Mouse (Mus musculus): ENCODE data around the gene Olfr155. TPM values are rescaled to one million over a fixed set of nuclear protein-coding genes. Genes with fewer than 3 reads are reported as not detected.

The Olfr155 gene
- polyA plus RNA-seq, 1 experiment from 2014 or later = not detected

DNA sequence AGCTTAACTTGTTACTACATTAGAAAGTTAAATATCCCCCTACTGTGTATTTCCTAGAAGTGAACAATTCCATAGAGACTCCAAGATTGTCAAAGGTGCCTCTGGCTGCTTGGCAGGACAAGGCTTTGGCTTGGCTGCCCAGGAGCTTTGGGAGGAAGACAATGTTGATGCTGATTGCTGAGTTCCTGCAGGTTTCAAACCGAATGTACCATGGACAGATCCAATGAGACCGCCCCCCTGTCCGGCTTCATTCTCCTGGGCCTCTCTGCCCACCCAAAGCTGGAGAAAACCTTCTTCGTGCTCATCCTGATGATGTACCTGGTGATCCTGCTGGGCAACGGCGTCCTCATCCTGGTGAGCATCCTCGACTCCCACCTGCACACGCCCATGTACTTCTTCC lies 2.7 kb downstream of the Olfr155 start:
- no peak overlapping the region for H3K9ac ChIP-seq (ENCODE audit: low read depth, low read length)
- no peaks in the 10 kb centered on the region for H3K36me3 ChIP-seq (ENCODE audit: control insufficient read depth, insufficient read depth, low read length)
- no peak for ATAC-seq (ENCODE audit: low read depth)
- H3K9me3 ChIP-seq (ENCODE audit: control insufficient read depth, low read length) = no peaks in the 10 kb centered on the region
- H3K27me3 ChIP-seq (replicated peaks; ENCODE audit: control insufficient read depth, insufficient read depth, low read length) = no peaks in the 10 kb centered on the region
- DNase-seq (ENCODE audit: low spot score) = no peak
- no peak overlapping the region for H3K4me3 ChIP-seq (ENCODE audit: low read depth, low read length)
- 72% methylated on average over 8 of the region's 8 CpGs for WGBS
- no peaks in the 10 kb centered on the region for H3K4me1 ChIP-seq (ENCODE audit: control insufficient read depth, insufficient read depth, low read length)
- H3K4me2 ChIP-seq (ENCODE audit: low read depth, low read length) = no peak overlapping the region
- H3K27ac ChIP-seq (replicated peaks; ENCODE audit: low read depth, low read length) = no peak overlapping the region

DNA sequence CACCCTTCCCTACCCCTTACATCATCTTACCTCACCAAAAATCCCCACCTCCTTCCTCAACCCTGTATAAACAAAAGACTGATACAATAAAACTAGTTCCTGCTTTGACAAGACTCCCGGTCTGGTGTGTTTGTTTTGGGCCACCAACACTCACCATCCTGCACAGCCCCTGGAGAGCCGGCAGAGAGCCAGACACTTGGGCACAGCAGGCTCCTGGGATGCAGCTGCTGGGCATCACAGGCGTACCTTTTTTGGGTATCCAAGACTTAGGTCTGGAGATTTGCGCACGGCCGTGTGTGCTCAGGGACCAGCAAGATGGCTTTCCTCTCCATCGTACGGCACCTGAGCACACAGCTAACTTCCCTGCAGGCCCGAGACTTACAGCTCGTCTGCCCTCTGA lies 8.5 kb downstream of the Olfr155 start:
- no peak for ATAC-seq (ENCODE audit: low read depth)
- H3K27ac ChIP-seq (replicated peaks; ENCODE audit: low read depth, low read length) = no peak overlapping the region
- H3K36me3 ChIP-seq (ENCODE audit: control insufficient read depth, insufficient read depth, low read length) = no peaks in the 10 kb centered on the region
- no peak overlapping the region for H3K4me2 ChIP-seq (ENCODE audit: low read depth, low read length)
- DNase-seq (ENCODE audit: low spot score) = no peak
- 79% methylated on average over 10 of the region's 10 CpGs for WGBS
- no peaks in the 10 kb centered on the region for H3K27me3 ChIP-seq (replicated peaks; ENCODE audit: control insufficient read depth, insufficient read depth, low read length)
- H3K9ac ChIP-seq (ENCODE audit: low read depth, low read length) = no peak overlapping the region
- H3K4me3 ChIP-seq (ENCODE audit: low read depth, low read length) = no peak overlapping the region
- H3K9me3 ChIP-seq (ENCODE audit: control insufficient read depth, low read length) = no peaks in the 10 kb centered on the region
- no peaks in the 10 kb centered on the region for H3K4me1 ChIP-seq (ENCODE audit: control insufficient read depth, insufficient read depth, low read length)

DNA sequence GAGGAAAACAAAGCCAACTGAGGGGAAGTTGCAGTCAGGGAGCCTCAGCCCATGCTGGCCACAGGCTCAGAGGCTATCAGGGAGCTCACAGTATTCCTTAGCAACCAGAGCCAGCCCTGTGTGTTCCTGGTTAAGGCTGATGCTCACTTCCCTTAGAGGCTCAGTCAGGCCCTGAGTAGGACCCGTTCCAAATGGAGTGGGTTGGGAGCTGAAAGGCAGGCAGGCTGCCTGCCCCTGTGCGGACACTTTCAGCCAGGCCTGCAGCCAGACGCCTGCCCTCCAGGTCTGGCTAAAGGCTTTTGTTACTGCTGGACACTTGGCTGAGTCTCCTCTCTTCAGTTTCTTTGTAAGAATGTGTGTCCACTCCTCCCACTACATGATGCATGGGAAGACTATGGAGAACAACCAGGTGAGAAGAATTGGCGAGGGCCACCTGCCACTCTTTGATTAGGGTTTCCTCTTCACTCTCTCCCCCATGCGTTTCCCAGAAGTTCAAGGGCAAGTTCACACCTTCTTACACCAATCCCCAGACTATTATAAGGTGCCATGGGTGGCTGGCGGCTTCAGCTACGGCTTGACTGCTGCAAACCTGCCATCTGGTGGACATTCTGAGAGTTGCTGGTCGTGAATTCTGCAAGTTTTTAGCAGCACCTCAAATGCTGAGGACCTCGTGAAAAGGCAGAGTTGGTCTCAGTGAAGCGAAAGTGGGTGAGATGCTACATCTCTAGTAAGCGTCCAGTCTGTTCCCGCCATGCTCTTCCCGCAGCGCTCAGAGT lies 9.6 kb downstream of the Olfr155 start:
- Histone ChIP-seq H3K4me2 (ENCODE audit: low read depth, low read length) (no peak overlapping the region), H3K4me3 (ENCODE audit: low read depth, low read length) (no peak overlapping the region), H3K27ac (replicated peaks; ENCODE audit: low read depth, low read length) (no peak overlapping the region), H3K27me3 (replicated peaks; ENCODE audit: control insufficient read depth, insufficient read depth, low read length) (no peaks in the 10 kb centered on the region), H3K4me1 (ENCODE audit: control insufficient read depth, insufficient read depth, low read length) (no peaks in the 10 kb centered on the region), H3K36me3 (ENCODE audit: control insufficient read depth, insufficient read depth, low read length) (no peaks in the 10 kb centered on the region), H3K9ac (ENCODE audit: low read depth, low read length) (no peak overlapping the region), H3K9me3 (ENCODE audit: control insufficient read depth, low read length) (no peaks in the 10 kb centered on the region)
- no peak for ATAC-seq (ENCODE audit: low read depth)
- WGBS = 20% methylated on average over 14 of the region's 14 CpGs
- DNase-seq (ENCODE audit: low spot score) = peak; percentile 76

DNA sequence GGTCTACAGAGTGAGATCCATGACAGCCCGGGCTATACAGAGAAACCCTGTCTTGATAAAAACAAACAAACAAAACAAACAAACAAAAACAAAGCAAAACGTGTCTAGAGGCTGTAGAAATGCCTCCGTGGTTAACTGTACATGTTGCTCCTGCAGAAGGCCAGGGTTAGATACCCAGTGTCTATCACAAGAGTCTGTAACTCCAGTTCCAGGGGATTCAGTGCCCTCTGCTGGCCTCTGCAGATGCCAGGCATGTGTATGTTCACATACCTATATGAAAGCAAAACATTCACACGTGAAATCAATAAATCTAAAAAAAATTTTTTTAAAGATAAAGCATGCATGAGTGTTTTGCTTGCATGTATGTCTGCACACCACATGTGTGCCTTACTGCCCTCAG lies 11.9 kb downstream of the Olfr155 start:
- no peaks in the 10 kb centered on the region for H3K9me3 ChIP-seq (ENCODE audit: control insufficient read depth, low read length)
- no peak overlapping the region for H3K27ac ChIP-seq (replicated peaks; ENCODE audit: low read depth, low read length)
- H3K4me2 ChIP-seq (ENCODE audit: low read depth, low read length) = no peak overlapping the region
- no peaks in the 10 kb centered on the region for H3K4me1 ChIP-seq (ENCODE audit: control insufficient read depth, insufficient read depth, low read length)
- H3K27me3 ChIP-seq (replicated peaks; ENCODE audit: control insufficient read depth, insufficient read depth, low read length) = no peaks in the 10 kb centered on the region
- no peaks in the 10 kb centered on the region for H3K36me3 ChIP-seq (ENCODE audit: control insufficient read depth, insufficient read depth, low read length)
- DNase-seq (ENCODE audit: low spot score) (no peak), ATAC-seq (ENCODE audit: low read depth) (no peak)
- no peak overlapping the region for H3K9ac ChIP-seq (ENCODE audit: low read depth, low read length)
- no peak overlapping the region for H3K4me3 ChIP-seq (ENCODE audit: low read depth, low read length)
- 59% methylated on average over 4 of the region's 4 CpGs for WGBS

DNA sequence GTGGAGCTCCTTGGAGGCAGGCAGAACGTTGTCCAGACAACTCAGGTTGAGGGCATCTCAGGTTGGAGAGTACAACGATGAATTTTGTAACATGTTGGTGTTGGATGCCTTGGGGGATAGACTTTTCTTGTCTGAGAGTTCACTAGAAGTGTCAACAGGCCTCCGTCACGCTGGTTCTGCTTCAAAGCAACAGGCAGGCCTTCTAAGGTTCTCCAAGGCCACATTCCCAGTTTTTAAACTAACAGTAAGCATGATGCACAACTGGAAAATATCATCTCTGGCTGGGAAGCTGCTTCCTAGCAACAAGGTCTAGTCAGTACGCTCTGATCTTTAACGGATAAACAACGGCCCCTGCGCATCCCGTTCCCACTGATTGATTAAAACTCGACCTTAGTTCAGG lies 18.5 kb downstream of the Olfr155 start:
- DNase-seq (ENCODE audit: low spot score) (no peak), ATAC-seq (ENCODE audit: low read depth) (no peak)
- no peaks in the 10 kb centered on the region for H3K9me3 ChIP-seq (ENCODE audit: control insufficient read depth, low read length)
- no peak overlapping the region for H3K4me3 ChIP-seq (ENCODE audit: low read depth, low read length)
- peaks cover 3% of the 10 kb centered on the region; the same call in 1 of the 2 replicates for H3K4me1 ChIP-seq (ENCODE audit: control insufficient read depth, insufficient read depth, low read length)
- no peak overlapping the region for H3K27ac ChIP-seq (replicated peaks; ENCODE audit: low read depth, low read length)
- no peak overlapping the region for H3K4me2 ChIP-seq (ENCODE audit: low read depth, low read length)
- WGBS = 77% methylated on average over 10 of the region's 10 CpGs
- H3K36me3 ChIP-seq (ENCODE audit: control insufficient read depth, insufficient read depth, low read length) = no peaks in the 10 kb centered on the region
- H3K9ac ChIP-seq (ENCODE audit: low read depth, low read length) = no peak overlapping the region
- H3K27me3 ChIP-seq (replicated peaks; ENCODE audit: control insufficient read depth, insufficient read depth, low read length) = no peaks in the 10 kb centered on the region

- no peak for DNase-seq (ENCODE audit: low spot score)
- no peaks in the 10 kb centered on the region for H3K36me3 ChIP-seq (ENCODE audit: control insufficient read depth, insufficient read depth, low read length)
- no peaks in the 10 kb centered on the region for H3K27me3 ChIP-seq (replicated peaks; ENCODE audit: control insufficient read depth, insufficient read depth, low read length)
- ATAC-seq (ENCODE audit: low read depth) = no peak
- no peaks in the 10 kb centered on the region for H3K9me3 ChIP-seq (ENCODE audit: control insufficient read depth, low read length)
- peak overlapping the region; percentile 93 for H3K4me2 ChIP-seq (ENCODE audit: low read depth, low read length)
- peak overlapping the region; percentile 67 for H3K4me3 ChIP-seq (ENCODE audit: low read depth, low read length)
- peaks cover 17% of the 10 kb centered on the region for H3K4me1 ChIP-seq (ENCODE audit: control insufficient read depth, insufficient read depth, low read length)
- H3K27ac ChIP-seq (replicated peaks; ENCODE audit: low read depth, low read length) = no peak overlapping the region
- 44% methylated on average over 7 of the region's 7 CpGs for WGBS
- H3K9ac ChIP-seq (ENCODE audit: low read depth, low read length) = no peak overlapping the region
Observed at GRCm38 (mm10) chr4:43874501-43874900, 23.1 kb downstream of the Olfr155 start.

GRCm38 (mm10) chr4:43875160-43875918 lies 24.0 kb downstream of the Olfr155 start, which contains the start of gene Reck:
Reck (plus strand) TSS chr4:43875530.
- peak; percentile 93 for ATAC-seq (ENCODE audit: low read depth)
- Histone ChIP-seq H3K4me1 (ENCODE audit: control insufficient read depth, insufficient read depth, low read length) (peaks cover 17% of the 10 kb centered on the region), H3K27me3 (replicated peaks; ENCODE audit: control insufficient read depth, insufficient read depth, low read length) (no peaks in the 10 kb centered on the region), H3K9me3 (ENCODE audit: control insufficient read depth, low read length) (no peaks in the 10 kb centered on the region), H3K4me2 (ENCODE audit: low read depth, low read length) (peak within 1 kb of the TSS; percentile 93), H3K9ac (ENCODE audit: low read depth, low read length) (peak within 1 kb of the TSS; percentile 72), H3K4me3 (ENCODE audit: low read depth, low read length) (peak within 1 kb of the TSS; percentile 67), H3K36me3 (ENCODE audit: control insufficient read depth, insufficient read depth, low read length) (no peaks in the 10 kb centered on the region), H3K27ac (replicated peaks; ENCODE audit: low read depth, low read length) (0 out of 2 replicates have a peak within 1 kb of the TSS, but pooled peaks have one; percentile 4)
- peak; percentile 92 for DNase-seq (ENCODE audit: low spot score)
- WGBS = 2% methylated on average over 15 of the region's 73 CpGs

- Histone ChIP-seq H3K4me1 (ENCODE audit: control insufficient read depth, insufficient read depth, low read length) (peaks cover 17% of the 10 kb centered on the region), H3K27me3 (replicated peaks; ENCODE audit: control insufficient read depth, insufficient read depth, low read length) (no peaks in the 10 kb centered on the region), H3K9me3 (ENCODE audit: control insufficient read depth, low read length) (no peaks in the 10 kb centered on the region), H3K4me2 (ENCODE audit: low read depth, low read length) (peak overlapping the region; percentile 93), H3K27ac (replicated peaks; ENCODE audit: low read depth, low read length) (0 out of 2 replicates have a peak overlapping the region, but pooled peaks have one; percentile 4), H3K4me3 (ENCODE audit: low read depth, low read length) (peak overlapping the region; percentile 67), H3K36me3 (ENCODE audit: control insufficient read depth, insufficient read depth, low read length) (no peaks in the 10 kb centered on the region), H3K9ac (ENCODE audit: low read depth, low read length) (peak overlapping the region; percentile 72)
- WGBS = under 1% methylated on average over 16 of the region's 20 CpGs
- DNase-seq (ENCODE audit: low spot score) = no peak
- peak; percentile 42 for ATAC-seq (ENCODE audit: low read depth)
Observed at GRCm38 (mm10) chr4:43875919-43876411, 24.6 kb downstream of the Olfr155 start.
